Mouse (Mus musculus) layer of hippocampus, adult 2 months (tissue): ENCODE data around the gene Entpd1. TPM values are rescaled to one million over a fixed set of nuclear protein-coding genes. Genes with fewer than 3 reads are reported as not detected.

Experiments
- DNase-seq, 2 experiments: peaks; one replicate each; pipeline ENCODE4 v3.0.0; 2022; ENCODE audit warnings: low spot score in 2 of 2
- H3K27ac ChIP-seq: fragments of 200-600 bp; 2 replicates; pipeline ENCODE4 v1.8.1; 2022
- H3K4me3 ChIP-seq: fragments of 200-600 bp; 2 replicates; pipeline ENCODE4 v1.8.1; 2022; ENCODE audit warnings: mild to moderate bottlenecking
- CTCF ChIP-seq: fragments of 200-600 bp; conservative IDR thresholded peaks from 2 replicates; pipeline ENCODE4 v1.8.1; 2022; ENCODE audit warnings: antibody characterized with exemption, mild to moderate bottlenecking, moderate library complexity
- long read RNA-seq, 2 experiments: library from polyadenylated mRNA; stranded (forward); transcript quantifications; one replicate each; pipeline ENCODE4 v2.0.0; 2021; ENCODE audit warnings: borderline mapping rate in 2 of 2
- total RNA-seq, 2 experiments: library from RNA; stranded (reverse); gene quantifications; 2 replicates each; pipeline ENCODE4 v1.2.3; 2021

The Entpd1 gene
- total RNA-seq = 10 to 100 TPM; 17.2 to 18.5 TPM
- long read RNA-seq, experiment 1, full-length matches to known transcripts = 1 of 5 reads
- long read RNA-seq, experiment 1, partial matches to known transcripts = 1 of 5 reads
- long read RNA-seq, experiment 1, other reads (novel, unspliced or antisense) = 3 of 5 reads
- long read RNA-seq, experiment 2, full-length matches to known transcripts = 5 of 5 reads
- long read RNA-seq, experiment 2, partial matches to known transcripts = 0 of 5 reads
- long read RNA-seq, experiment 2, other reads (novel, unspliced or antisense) = 0 of 5 reads

DNA sequence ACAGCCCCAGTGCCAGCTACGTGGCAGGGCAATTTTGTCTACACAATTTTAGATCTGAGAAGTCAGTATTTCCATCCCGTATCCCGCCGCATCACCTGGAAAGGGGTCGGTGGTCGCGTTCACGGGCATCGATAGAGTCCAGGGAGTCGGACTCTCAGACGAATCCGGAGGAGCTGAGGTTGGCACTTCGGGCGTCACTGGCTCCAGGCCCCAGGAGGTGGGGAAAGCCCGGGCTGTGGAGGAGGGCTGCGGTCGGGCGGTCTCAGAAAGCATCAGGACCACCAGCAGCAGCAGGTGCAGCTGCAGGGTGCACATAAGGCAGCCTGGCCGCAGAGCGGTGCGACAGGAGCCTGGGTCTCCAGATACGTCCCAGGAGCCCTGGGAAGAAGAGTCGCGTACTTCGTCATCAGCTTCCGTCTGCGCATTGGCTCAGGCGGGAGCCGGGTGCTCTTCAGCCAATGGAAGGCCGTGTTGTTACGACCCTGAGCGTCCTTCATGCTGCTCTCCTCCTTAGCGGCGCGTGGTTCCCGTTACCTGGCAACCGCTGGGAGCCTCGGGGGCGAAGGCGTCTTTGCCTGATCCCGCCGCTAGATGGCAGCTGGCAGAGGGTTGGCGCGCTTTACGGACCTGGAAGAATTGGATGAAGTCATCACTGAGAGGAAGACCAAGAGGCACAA lies at the start of gene Entpd1, which contains the start of gene Tctn3:
Gene Entpd1, plus strand, starts transcription at position 537 of the 677 bp plus-strand sequence.
Gene Tctn3, minus strand, starts transcription at position 404 of the 677 bp plus-strand sequence.
- H3K27ac ChIP-seq = peak within 1 kb of the TSS; percentile 88
- TF ChIP-seq CTCF = peak; percentile 94

GRCm38 (mm10) chr19:40563880-40564645 lies 48.1 kb upstream of the Entpd1 start:
- DNase-seq = no peak
- TF ChIP-seq CTCF = no peak
- H3K4me3 ChIP-seq = no peak overlapping the region
- no peak overlapping the region for H3K27ac ChIP-seq

More for the DNA sequence above, at the start of gene Entpd1, which contains the start of gene Tctn3:
- H3K4me3 ChIP-seq = peak within 1 kb of the TSS; percentile 87
- DNase-seq = peak; percentile 97 to 98

DNA sequence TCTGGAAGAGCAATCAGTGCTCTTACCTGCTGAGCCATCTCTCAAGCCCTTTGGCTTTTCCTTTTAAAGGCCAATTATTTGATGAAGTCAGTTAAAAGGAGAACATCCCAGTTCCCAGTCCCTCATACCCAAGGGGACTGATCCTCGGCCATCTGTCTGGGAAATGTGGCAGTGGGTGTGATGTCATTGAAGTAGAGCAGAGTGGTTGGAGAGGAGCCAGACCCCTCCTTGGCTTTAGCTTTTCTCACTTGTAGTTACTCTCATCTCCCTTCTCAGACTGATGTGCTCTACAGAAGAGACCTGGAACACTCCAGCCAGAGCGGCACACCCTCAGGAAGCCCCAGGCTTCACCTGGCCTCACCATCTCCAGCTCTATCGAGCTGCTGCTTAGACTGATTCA lies 44.5 kb upstream of the Entpd1 start:
- DNase-seq = no peak
- no peak overlapping the region for H3K4me3 ChIP-seq
- TF ChIP-seq CTCF = no peak
- no peak overlapping the region for H3K27ac ChIP-seq

GRCm38 (mm10) chr19:40570726-40571125 lies 41.4 kb upstream of the Entpd1 start:
- no peak for TF ChIP-seq CTCF

GRCm38 (mm10) chr19:40575438-40575837 lies 36.7 kb upstream of the Entpd1 start:
- DNase-seq = no peak

More at GRCm38 (mm10) chr19:40570726-40571125, 41.4 kb upstream of the Entpd1 start:
- no peak for DNase-seq
- Histone ChIP-seq H3K4me3 (no peak overlapping the region), H3K27ac (no peak overlapping the region)

DNA sequence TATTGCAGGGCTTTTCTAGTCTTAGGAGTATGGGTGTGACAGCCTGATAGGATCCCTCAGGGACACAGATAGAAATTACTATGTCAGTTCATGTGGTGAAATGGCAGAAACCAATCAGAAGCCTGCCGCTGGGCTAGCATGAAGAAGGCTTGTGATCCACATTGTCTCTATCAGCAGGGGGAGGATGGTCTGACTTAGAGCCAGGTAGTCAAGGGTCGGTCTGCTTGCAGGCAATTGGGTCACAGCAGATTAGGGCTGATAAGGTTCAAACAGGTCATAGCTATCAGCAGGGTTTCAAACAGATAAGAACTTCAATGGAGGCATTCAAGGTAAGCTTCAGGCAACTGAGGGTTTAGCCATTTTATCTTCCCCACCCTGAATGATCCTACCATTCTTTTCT lies 31.3 kb upstream of the Entpd1 start:
- no peak for TF ChIP-seq CTCF
- Histone ChIP-seq H3K4me3 (no peak overlapping the region), H3K27ac (no peak overlapping the region)
- DNase-seq = no peak

More at GRCm38 (mm10) chr19:40575438-40575837, 36.7 kb upstream of the Entpd1 start:
- Histone ChIP-seq H3K27ac (no peak overlapping the region), H3K4me3 (no peak overlapping the region)
- TF ChIP-seq CTCF = no peak

GRCm38 (mm10) chr19:40581662-40582061 lies 30.5 kb upstream of the Entpd1 start:
- no peak overlapping the region for H3K27ac ChIP-seq
- no peak for DNase-seq
- TF ChIP-seq CTCF = no peak
- no peak overlapping the region for H3K4me3 ChIP-seq

GRCm38 (mm10) chr19:40586908-40587307 lies 25.3 kb upstream of the Entpd1 start:
- Histone ChIP-seq H3K27ac (no peak overlapping the region), H3K4me3 (no peak overlapping the region)
- DNase-seq = no peak
- TF ChIP-seq CTCF = no peak

DNA sequence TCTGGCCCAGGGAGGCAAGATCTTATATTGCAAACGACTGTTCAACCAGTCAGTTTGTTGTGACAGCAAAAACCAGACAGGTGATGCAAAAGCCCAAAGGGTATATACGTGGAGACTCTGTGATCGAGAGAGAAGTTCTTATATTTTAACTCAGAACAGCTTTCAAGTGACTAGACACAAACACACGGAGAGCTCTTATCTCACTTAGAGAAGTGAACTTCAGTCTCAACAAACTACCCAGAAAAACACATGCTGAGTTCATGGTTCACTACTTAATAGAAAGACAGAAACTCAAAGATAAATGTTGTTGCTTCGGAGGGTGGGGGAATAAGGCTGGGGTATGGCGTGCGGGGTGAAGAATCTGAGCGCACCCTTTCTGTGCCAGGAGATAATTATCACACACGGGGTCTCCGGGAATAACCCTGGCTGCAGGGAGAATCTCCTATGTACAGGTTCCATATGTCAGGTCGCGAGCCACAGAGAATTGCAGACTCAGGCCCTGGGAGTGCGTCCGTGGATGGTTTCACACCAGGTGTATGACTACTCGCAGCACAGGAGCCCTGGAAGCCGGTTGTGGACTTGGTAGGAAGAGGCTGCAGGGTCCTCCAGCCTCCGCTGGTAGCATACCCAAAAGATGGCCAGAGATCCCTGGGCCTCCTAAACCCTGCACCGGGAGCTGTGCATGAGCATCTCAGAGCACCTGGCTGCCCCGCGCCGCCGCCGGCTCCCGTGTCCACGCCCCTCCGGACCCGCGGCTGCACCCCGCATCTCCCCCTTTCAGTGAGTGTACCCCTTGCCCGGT lies 24.5 kb upstream of the Entpd1 start:
- Histone ChIP-seq H3K4me3 (peak overlapping the region; percentile 93), H3K27ac (peak overlapping the region; percentile 65; the same call in 1 of the 2 replicates)
- DNase-seq = no peak
- TF ChIP-seq CTCF = no peak

- H3K4me3 ChIP-seq = peak within 1 kb of the TSS; percentile 93
- DNase-seq = peak; percentile 94 to 95
- H3K27ac ChIP-seq = peak within 1 kb of the TSS; percentile 65; the same call in 1 of the 2 replicates
- peak; percentile 37 for TF ChIP-seq CTCF
Measured at GRCm38 (mm10) chr19:40588293-40588654, 23.9 kb upstream of the Entpd1 start, which contains the start of gene Aldh18a1. Aldh18a1 (minus strand) TSS chr19:40588463.

DNA sequence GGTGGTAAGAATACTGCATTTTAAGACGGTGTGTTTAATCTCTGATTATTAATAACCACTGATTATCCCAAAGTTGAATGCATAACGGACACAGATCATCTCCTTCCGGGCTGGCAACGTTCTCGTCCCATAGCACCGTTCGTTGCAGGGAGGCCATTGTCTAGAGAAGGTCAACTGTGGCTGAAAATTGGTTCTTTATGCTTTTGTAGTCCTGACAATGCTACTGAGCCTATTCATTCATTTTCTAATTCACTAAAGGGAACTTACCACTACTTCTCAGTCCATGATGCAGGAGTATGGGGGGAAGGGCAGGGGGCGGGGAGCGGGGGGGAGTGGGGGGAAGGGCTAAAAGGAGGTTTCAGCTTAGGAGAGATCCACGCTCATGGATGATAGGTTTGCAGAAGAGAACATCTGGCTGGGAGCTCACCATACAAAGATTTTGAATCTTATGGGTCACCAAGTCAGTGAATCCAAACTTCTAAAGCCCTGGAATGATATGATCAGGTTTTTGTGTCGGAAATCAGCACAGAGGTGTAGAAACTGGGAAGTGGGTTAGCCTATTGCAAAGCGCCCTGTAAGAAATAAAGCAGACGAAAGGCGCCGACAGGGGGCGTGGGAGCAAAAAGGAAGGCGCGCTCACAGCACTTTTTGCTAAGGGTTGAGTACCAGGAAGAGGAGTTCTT lies 23.2 kb upstream of the Entpd1 start:
- TF ChIP-seq CTCF = peak; percentile 85
- DNase-seq = peak; percentile 76 to 84
- Histone ChIP-seq H3K27ac (peak overlapping the region; percentile 49; the same call in 1 of the 2 replicates), H3K4me3 (peak overlapping the region; percentile 93)

DNA sequence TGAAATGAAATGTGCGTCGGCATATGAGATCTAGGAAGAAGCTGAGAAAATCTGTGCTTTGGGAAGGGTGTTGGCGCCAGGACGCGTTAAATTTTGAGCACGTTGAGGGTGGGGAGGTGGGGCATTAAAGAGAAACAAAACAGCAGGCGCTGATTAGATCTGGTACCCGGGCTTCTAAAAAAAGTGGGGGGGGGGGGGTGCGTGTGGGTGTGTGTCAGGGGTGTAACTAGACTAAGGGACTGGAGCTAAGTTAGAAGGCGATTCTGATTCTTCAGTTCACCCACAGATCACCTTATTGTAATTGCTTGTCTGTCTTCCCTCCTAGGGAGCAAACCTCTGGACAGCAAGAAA lies 22.7 kb upstream of the Entpd1 start:
- Histone ChIP-seq H3K27ac (no peak overlapping the region), H3K4me3 (peak overlapping the region; percentile 93)
- DNase-seq = no peak
- no peak for TF ChIP-seq CTCF
